Mouse (Mus musculus) monocyte, adult 5-6 weeks (primary cell): ENCODE measurements around the gene Cd34. TPM values are rescaled to one million over a fixed set of nuclear protein-coding genes. Genes with fewer than 3 reads are reported as not detected.
A peak's percentile ranks its signal among the peaks of the same experiment; 100 is the strongest.

Experiments used
- ATAC-seq: fragments of 153-309, 156-312 bp; replicated peaks from 2 replicates; pipeline ENCODE4 v1.8.0; 2017; ENCODE audit warnings: mild to moderate bottlenecking; ENCODE audit not compliant: low TSS enrichment, insufficient number of reproducible peaks, severe bottlenecking, poor library complexity, low FRiP score
- total RNA-seq: library from RNA; stranded (forward); fragments of 200-1000, 200-491, 200-594 nt; gene quantifications from 3 replicates; pipeline ENCODE4 v1.2.3, GENCODE M21; 2017

The Cd34 gene
- 0.48 to 0.87 TPM (median 0.53 TPM) in 3 replicates for total RNA-seq

DNA sequence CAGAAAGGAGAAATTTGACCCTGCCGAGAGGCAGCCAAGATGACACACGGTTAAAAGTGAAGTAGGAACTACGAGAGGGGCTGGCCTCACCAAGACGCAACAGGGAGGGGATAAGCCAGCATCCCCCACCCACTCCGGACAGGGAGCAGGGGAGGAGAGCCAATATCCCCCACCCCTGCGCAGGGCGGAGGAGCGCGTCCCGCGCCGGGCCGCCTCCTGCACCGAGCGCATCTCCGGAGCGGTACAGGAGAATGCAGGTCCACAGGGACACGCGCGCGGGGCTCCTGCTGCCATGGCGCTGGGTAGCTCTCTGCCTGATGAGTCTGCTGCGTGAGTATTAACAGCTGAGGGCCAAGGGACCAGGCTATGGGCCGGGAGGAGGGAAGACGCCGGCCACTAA lies at the start of gene Cd34:
TSS of gene Cd34 (plus strand) at position 105 of the 400 bp plus-strand sequence.
- ATAC-seq, result 0 out of 2 replicates have a peak, but pooled peaks have one; percentile 30

DNA sequence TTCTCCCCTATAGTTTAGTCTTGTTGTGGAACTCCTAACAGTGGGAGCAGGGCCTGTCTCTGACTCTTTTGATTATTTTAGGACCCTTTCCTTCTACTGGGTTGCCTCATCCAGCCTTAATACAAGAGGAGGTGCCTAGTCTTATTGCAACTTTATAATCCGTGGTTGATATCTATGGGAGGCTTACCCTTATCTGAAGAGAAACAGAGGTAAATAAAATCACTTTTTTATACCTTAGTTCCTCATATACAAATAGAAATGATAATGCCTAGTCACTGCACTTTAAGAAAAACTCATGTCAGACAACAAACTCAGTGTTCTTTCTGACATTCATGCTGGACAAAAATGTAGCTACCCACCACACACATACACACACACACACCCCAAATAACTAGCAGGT lies 44.1 kb upstream of the Cd34 start:
- ATAC-seq, result no peak

DNA sequence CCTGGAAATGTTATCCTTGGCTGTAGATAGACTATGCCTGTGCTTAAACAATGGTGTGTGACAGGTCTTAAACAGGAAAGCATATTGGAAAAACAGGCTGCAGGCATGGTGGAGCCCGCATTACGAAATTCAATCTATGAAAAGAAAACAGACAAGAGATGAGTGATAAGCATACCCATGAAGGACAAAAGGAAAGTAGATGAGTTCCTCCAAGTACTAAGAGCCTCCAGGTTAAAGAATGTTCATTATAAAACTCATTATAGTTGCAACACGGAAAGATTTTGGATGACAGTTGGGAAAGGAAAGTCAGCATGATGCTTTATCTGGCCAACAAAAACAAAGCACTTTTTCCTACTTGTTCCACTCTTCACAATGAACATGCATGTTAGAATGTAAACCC lies 43.3 kb upstream of the Cd34 start:
- ATAC-seq, result no peak

DNA sequence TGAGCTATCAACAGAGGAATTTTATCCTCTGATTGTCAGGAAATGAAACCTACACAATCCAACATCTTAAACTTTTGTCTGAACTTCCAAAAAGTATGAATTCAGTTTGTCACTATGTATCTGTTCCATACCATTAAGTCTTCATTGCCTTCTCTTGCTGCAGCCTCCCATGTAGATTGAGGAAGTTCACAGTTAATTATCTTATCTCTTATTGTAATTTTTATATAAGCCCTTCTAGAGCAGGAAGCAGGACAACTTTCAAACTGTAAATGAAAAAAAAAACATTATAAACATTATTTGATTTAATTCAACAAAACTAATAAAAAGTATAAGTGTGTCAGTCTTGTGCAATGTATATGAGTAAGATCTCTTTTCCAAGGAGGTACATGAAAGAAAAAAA lies 37.5 kb upstream of the Cd34 start:
- ATAC-seq, result no peak

DNA sequence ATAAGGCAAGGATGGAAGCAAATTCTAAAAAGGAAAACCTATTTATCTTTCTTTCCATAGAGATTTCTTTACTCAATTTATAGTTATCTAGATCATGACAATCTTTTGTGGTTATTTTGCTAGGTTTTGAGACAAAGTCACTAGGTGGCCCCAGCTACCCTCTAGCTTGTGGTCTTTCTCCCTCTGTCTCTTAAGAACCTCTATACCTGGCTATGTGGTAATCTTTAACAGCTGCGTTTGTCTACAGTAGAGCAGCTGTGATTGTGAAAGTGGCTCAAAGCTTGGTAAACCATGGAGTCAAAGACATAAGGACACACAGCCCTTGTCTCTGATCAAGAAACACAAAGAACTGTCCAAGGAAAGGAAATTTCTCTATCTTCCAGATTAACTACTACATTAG lies 36.8 kb upstream of the Cd34 start:
- no peak for ATAC-seq

DNA sequence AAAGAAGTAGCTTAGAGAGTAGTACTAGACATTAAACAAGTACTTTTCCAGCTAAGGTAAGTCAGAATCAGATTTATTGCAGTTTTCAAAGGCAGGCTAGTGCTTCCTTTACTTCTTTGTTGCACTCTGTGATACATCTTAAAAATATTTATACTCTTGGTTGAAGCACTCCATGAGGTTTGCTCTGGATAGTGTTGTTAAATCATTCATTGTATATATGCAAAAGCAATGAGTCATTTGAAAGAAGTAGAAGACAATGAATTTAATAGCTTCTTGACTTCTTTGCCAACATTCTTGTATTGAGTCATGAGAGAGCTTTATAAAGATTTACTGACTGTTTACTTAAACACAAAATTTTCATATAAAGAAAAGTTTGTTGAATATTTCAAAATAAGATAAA lies 29.7 kb upstream of the Cd34 start:
- no peak for ATAC-seq

DNA sequence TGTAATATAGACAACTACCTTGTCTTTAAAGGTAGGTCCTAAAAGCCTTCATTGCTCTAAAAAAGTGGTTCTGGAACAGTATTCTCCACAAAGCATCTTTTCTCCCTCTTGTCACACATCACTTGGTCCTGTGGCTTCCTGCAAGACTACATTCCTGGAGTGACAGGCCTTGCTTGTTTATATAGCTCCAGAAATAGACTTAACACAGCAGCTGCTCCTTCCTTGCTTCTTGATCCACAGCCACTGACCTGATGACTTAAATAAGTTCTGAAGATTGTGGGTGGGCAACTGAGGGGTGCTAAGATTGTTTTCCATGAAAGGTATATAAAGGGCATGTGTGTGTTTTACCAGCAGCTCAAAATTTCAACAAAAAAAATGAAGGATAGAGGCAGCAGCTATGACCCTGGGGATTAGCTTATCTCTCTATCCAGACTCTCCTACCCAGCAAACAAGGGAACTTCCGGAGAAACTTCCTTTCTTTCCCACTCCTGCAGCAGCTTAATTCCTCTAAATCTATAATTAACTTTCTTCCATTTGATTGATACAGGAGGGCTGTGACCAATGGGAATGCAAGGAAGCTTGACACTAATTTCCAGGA lies 12.8 kb upstream of the Cd34 start:
- no peak for ATAC-seq

DNA sequence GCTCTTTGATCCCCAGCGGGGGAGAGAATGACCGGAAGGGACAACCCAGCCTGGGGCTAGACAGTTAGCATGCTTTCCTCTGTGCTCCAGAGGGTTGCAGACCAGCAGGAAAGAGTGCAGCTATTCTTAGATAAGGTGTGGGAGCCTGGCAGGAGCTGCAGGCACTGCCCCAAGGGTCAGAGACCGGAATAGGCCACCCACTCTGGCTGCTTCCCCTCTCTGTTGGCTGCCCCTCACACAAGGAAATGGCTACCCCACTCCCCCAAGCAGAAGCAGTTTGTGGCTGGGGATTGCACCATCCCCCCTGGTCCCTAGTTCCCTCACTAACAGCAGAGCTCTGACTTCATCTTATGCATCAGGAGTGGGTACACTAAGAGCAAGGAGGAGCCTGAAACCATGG lies 10.7 kb upstream of the Cd34 start:
- ATAC-seq, result no peak

DNA sequence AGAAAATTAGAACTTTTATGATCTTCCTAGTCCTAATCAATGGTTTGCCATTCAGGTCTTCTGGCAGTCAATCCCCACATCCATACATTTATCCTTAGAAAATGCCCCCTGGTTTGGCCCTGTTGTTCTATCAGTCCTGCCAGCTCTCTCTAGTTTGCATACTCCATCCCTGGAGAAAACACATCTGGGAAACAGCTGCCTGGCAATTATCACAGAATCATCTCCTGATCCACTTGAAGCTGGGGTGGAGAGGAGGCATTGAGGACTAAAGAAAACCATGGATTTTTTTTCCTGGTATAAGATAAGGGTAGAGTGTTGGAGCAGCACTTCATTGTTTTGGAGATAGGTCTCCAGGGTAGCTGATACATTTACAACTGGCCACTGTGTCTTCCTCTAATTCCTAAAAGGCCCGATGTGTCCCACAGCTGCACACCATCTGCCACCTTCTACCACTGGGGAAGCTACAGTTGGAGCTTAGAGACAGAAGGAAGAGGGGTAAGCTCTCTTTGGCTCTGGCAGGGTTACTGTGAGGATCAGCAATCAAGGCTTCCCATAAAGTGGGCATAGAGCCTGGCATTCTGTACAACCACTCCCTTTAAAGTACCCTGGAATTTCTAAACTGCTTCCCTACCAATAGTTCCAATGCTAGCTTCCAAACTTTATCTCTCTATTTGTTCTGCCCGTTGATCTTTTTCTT lies 9.2 kb upstream of the Cd34 start:
- ATAC-seq, result no peak

DNA sequence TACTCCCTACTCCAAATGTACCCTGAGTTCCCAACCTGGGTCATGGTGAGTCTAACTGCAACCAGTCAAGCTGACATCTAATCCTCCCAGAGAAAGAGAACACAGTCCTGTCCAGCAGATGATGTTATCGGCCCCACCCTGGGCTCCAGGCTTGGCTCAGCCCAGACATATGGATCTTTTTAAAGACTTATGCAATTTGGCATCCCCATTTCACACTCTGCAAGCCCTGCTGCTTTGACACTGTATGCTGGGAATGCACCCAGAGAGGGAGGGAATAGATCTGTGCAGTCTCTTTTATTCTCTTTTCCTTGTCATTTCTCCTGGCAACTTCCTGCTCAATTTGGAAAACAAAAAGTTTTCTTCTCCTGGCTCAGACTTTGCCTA lies 8.7 kb upstream of the Cd34 start:
- no peak for ATAC-seq

DNA sequence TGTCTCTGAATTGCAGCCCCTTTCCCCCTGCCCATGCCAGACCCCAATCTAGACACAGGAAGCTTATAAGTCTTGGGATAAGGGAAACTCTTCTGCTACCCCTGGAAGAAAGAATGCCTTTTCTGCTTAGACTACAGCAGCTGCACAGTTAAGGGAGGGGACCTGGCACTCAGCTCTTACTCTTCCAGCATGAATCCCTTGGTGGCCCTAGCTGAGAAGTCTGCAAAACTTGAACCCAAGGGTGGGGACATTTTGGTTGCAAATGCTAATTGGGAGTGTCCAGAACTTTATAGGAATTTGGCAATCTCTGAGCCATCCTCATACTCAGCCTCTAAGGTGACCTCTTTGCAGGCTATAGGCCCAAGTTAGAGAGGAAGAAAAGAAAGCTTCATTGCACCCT lies 7.9 kb upstream of the Cd34 start:
- ATAC-seq, result no peak

DNA sequence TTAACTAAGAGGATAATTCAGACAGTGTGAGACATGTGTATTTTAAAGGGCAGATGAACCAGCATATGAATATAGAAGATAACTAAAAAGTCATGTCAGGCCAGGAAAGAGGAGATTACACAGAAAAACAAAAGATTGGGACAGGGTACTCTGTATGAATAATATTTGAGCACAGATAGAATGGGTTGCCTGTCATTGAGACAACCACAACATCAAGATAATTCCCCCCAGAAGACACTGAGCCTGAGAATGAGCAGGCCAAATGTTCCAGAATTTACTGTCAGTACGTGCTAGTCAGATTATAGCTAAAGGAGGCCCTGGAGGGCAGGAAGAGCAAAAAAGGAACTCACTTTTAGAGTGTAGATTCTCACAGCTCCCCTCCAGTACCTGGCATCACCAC lies 3.3 kb upstream of the Cd34 start:
- ATAC-seq, result no peak

DNA sequence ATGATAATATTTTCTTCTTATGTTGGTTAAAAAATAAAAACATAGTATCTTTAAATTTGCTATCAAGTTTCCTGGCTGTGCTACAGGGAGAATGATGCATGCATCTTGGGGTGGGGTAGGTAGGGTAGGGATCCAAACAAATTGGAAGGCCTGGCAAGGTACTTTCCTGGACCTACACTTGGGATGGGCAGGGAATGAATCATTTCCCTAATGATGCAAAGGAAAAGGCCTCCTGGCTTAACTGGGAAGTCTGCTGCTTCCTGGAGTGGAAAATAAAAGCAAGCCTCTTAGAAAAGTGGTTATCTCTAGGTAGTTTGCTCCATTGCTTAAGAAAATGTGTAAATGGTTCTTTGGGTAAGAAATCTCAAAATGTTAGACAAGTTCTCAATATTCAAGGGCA lies 2.9 kb downstream of the Cd34 start:
- no peak for ATAC-seq

DNA sequence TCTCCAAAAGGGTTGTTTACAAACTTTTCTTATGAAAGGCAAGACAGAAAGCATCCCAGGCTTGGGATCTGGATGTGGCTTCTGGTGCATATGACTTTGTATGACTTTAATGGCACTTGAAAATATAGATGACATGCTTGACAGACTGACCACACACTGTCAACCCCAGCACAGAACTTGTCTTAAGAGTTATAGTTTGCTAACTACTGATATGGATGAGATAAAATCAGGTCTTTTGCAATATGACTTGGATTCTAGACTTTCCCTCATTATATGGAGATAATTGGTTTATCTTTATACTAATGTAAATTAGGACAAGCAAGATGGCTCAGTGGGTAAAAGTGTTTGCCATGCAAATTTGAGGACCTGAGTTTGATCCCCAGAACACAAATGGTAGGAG lies 4.3 kb downstream of the Cd34 start:
- ATAC-seq, result no peak

DNA sequence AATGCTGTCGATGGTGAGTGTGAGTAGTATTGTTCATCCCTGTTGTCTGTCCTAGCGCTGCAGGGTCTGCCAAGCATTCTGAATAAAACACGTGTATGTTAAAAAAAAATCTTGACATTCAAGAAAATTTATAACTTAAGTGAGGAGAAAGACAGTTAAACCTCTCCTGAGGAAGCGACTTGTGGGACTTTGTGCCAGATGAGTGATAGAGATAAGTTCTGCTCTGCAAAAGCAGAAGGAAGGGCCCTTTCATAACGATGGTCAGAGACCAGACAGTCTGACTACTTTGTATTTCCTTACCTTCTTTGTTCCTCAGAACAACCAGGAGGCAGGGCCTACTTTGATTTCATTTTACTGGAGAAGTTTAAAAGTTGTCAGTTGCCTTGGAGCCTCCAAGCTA lies 4.9 kb downstream of the Cd34 start:
- ATAC-seq, result no peak

DNA sequence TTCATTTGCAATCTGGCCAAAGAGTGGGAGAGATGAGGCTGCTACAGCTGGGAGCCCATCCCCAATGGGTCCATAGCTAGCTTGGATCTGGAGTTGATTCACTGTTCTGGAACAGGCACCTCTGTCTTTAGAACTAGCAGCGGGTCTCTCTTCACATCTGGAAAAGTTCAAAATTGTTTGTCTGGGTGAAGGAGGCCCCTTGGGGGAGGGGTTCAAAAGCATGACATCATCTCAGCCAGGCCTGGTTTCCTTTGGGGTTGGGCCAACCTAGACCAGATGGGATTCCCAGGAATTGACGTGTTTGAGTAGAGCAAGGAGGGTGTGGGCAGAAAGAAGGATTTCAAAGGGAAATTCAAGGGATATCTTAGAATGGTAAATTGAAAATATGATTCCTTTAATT lies 6.8 kb downstream of the Cd34 start:
- no peak for ATAC-seq

DNA sequence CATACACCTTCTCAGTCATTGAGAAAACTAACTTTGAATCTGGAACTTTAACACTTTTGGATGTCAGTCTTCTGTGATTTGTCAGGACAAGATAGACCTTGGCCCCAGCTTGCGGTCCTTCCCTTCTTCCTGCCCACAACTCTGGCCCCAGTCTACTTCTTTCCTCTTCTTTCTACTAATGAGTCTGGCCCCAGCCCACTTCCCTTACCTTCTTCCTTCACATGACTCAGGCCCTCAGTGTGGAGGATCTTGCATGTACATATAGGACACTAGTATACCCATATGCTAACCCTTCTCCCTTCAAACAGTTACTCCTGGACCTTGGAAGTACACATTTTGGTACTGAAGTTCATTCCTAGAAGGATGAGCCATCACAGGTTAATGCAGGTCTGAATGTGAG lies 7.8 kb downstream of the Cd34 start:
- ATAC-seq, result no peak

DNA sequence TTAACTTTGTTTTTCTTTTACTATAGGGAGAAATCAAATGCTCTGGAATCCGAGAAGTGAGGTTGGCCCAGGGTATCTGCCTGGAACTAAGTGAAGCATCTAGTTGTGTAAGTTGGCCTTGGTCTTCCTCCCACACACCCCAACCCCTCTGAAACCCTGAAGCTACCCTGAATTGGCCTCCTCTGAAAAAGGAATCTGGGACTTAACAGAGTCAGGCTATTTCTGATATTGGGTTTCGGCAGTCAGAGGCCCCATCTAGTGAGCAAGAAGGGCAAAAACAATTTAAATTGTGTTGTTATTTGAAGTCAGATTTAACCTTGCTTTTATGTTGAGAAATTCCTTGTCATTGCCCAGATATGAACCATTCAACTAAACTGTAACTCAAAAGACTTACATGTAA lies 12.3 kb downstream of the Cd34 start:
- ATAC-seq, result no peak

DNA sequence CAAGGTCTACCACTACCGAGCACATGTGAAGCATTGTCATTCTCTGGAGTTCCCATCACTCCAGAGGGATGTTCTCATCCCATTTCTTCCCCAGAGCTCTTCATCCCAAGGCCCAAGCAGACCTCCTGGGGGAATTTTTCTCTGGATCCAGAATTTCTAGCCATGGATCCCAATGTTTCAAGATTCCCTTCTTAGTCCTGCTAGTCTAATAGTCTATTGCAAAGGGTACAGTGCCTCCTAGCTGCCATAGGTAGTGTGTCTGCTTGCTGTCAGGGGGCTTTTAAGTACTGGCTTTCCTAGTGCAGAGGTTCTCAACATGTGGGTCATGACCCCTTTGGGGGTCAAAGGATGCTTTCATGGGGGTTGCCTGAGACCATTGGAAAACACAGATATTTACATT lies 14.3 kb downstream of the Cd34 start:
- no peak for ATAC-seq

DNA sequence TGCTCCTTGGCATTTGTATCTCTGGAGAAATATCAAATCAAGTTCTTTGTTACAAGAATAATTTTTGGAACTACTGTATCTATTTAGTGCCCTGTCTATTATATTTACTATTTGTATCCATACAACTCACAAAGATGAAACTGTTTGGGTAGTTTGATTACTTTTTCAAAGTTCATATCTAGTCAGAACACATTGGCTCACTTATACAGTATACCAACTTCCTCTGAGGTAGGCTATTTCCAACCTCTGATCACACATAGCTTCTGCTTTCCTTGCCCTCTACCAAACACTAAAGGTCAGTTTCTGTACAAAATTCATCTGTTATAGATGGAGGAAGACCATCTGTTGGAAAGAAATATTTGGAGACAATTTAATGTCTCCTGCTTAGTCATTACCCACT lies 16.1 kb downstream of the Cd34 start:
- ATAC-seq, result no peak

DNA sequence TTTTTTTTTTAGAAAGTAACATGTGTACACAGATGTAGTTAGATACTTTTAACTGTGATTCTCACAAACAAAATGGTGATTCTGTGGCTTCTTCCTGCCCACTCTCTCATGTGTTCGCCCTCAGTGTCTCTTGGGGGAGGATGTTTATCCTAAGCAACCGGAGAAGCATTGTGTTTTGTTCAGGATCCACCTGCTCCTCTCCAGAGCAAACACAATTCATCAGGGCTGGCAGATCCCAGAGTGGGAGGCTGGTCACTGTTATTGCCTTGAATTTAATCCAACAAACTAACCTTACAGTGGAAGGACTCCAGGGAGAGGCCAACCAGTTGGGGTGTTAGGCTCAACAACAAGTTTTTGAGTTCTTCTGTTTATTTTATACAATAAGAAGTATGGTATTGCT lies 17.1 kb downstream of the Cd34 start:
- ATAC-seq, result no peak
